Mouse (Mus musculus): ENCODE data around the gene Olfm1. TPM values are rescaled to one million over a fixed set of nuclear protein-coding genes. Genes with fewer than 3 reads are reported as not detected.

The Olfm1 gene
- polyA plus RNA-seq, 1 experiment = 12.7 TPM

GRCm38 (mm10) chr2:28188398-28188944 is 4.3 kb upstream of the Olfm1 start:
- Histone ChIP-seq H3K4me3 (ENCODE audit: insufficient read depth, low read depth, low read length) (no peak overlapping the region), H3K4me1 (ENCODE audit: control insufficient read depth, insufficient read depth, insufficient read length, low read length) (no peaks in the 10 kb centered on the region), H3K27ac (replicated peaks; ENCODE audit: low read depth, low read length) (no peak overlapping the region)

- Histone ChIP-seq H3K27ac (replicated peaks; ENCODE audit: low read depth, low read length) (no peak overlapping the region), H3K4me1 (ENCODE audit: control insufficient read depth, insufficient read depth, insufficient read length, low read length) (no peaks in the 10 kb centered on the region; the same call in 1 of the 2 replicates), H3K4me3 (ENCODE audit: insufficient read depth, low read depth, low read length) (peak overlapping the region; percentile 58)
Measured at GRCm38 (mm10) chr2:28193690-28194087, 897 bp downstream of the Olfm1 start.

- Histone ChIP-seq H3K27ac (replicated peaks; ENCODE audit: low read depth, low read length) (no peak overlapping the region), H3K4me1 (ENCODE audit: control insufficient read depth, insufficient read depth, insufficient read length, low read length) (no peaks in the 10 kb centered on the region; the same call in 1 of the 2 replicates), H3K4me3 (ENCODE audit: insufficient read depth, low read depth, low read length) (no peak overlapping the region)
Measured at GRCm38 (mm10) chr2:28194962-28195617, 2.3 kb downstream of the Olfm1 start.

GRCm38 (mm10) chr2:28195726-28196125 is 2.9 kb downstream of the Olfm1 start:
- H3K27ac ChIP-seq (replicated peaks; ENCODE audit: low read depth, low read length) = no peak overlapping the region
- H3K4me3 ChIP-seq (ENCODE audit: insufficient read depth, low read depth, low read length) = no peak overlapping the region
- no peaks in the 10 kb centered on the region; the same call in 1 of the 2 replicates for H3K4me1 ChIP-seq (ENCODE audit: control insufficient read depth, insufficient read depth, insufficient read length, low read length)

- Histone ChIP-seq H3K4me3 (ENCODE audit: insufficient read depth, low read depth, low read length) (no peak overlapping the region), H3K4me1 (ENCODE audit: control insufficient read depth, insufficient read depth, insufficient read length, low read length) (no peaks in the 10 kb centered on the region), H3K27ac (replicated peaks; ENCODE audit: low read depth, low read length) (no peak overlapping the region)
Measured at GRCm38 (mm10) chr2:28201441-28201841, 8.6 kb downstream of the Olfm1 start.

GRCm38 (mm10) chr2:28204167-28204566 is 11.4 kb downstream of the Olfm1 start:
- no peak overlapping the region for H3K4me3 ChIP-seq (ENCODE audit: insufficient read depth, low read depth, low read length)
- no peaks in the 10 kb centered on the region for H3K4me1 ChIP-seq (ENCODE audit: control insufficient read depth, insufficient read depth, insufficient read length, low read length)
- H3K27ac ChIP-seq (replicated peaks; ENCODE audit: low read depth, low read length) = no peak overlapping the region

- H3K4me1 ChIP-seq (ENCODE audit: control insufficient read depth, insufficient read depth, insufficient read length, low read length) = no peaks in the 10 kb centered on the region
- no peak overlapping the region for H3K27ac ChIP-seq (replicated peaks; ENCODE audit: low read depth, low read length)
- peak overlapping the region; percentile 69 for H3K4me3 ChIP-seq (ENCODE audit: insufficient read depth, low read depth, low read length)
Measured at GRCm38 (mm10) chr2:28204677-28205466, 12.1 kb downstream of the Olfm1 start.

- no peaks in the 10 kb centered on the region for H3K4me1 ChIP-seq (ENCODE audit: control insufficient read depth, insufficient read depth, insufficient read length, low read length)
- no peak overlapping the region for H3K27ac ChIP-seq (replicated peaks; ENCODE audit: low read depth, low read length)
- peak overlapping the region; percentile 69 for H3K4me3 ChIP-seq (ENCODE audit: insufficient read depth, low read depth, low read length)
Measured at GRCm38 (mm10) chr2:28205467-28205805, 12.6 kb downstream of the Olfm1 start.

GRCm38 (mm10) chr2:28205870-28206421 is 13.2 kb downstream of the Olfm1 start:
- H3K4me1 ChIP-seq (ENCODE audit: control insufficient read depth, insufficient read depth, insufficient read length, low read length) = no peaks in the 10 kb centered on the region
- no peak overlapping the region for H3K27ac ChIP-seq (replicated peaks; ENCODE audit: low read depth, low read length)

GRCm38 (mm10) chr2:28206472-28206871 is 13.7 kb downstream of the Olfm1 start:
- peak overlapping the region; percentile 69 for H3K4me3 ChIP-seq (ENCODE audit: insufficient read depth, low read depth, low read length)
- no peaks in the 10 kb centered on the region for H3K4me1 ChIP-seq (ENCODE audit: control insufficient read depth, insufficient read depth, insufficient read length, low read length)
- H3K27ac ChIP-seq (replicated peaks; ENCODE audit: low read depth, low read length) = no peak overlapping the region

More at GRCm38 (mm10) chr2:28205870-28206421, 13.2 kb downstream of the Olfm1 start:
- H3K4me3 ChIP-seq (ENCODE audit: insufficient read depth, low read depth, low read length) = peak overlapping the region; percentile 69

- Histone ChIP-seq H3K4me3 (ENCODE audit: insufficient read depth, low read depth, low read length) (no peak overlapping the region), H3K27ac (replicated peaks; ENCODE audit: low read depth, low read length) (no peak overlapping the region), H3K4me1 (ENCODE audit: control insufficient read depth, insufficient read depth, insufficient read length, low read length) (no peaks in the 10 kb centered on the region)
Measured at GRCm38 (mm10) chr2:28207200-28207750, 14.5 kb downstream of the Olfm1 start.

GRCm38 (mm10) chr2:28208130-28208745 is 15.4 kb downstream of the Olfm1 start:
- H3K4me3 ChIP-seq (ENCODE audit: insufficient read depth, low read depth, low read length) = no peak overlapping the region
- no peaks in the 10 kb centered on the region for H3K4me1 ChIP-seq (ENCODE audit: control insufficient read depth, insufficient read depth, insufficient read length, low read length)

GRCm38 (mm10) chr2:28209211-28209610 is 16.4 kb downstream of the Olfm1 start:
- Histone ChIP-seq H3K4me3 (ENCODE audit: insufficient read depth, low read depth, low read length) (no peak overlapping the region), H3K4me1 (ENCODE audit: control insufficient read depth, insufficient read depth, insufficient read length, low read length) (no peaks in the 10 kb centered on the region), H3K27ac (replicated peaks; ENCODE audit: low read depth, low read length) (no peak overlapping the region)

More at GRCm38 (mm10) chr2:28208130-28208745, 15.4 kb downstream of the Olfm1 start:
- H3K27ac ChIP-seq (replicated peaks; ENCODE audit: low read depth, low read length) = no peak overlapping the region

- no peaks in the 10 kb centered on the region for H3K4me1 ChIP-seq (ENCODE audit: control insufficient read depth, insufficient read depth, insufficient read length, low read length)
- H3K4me3 ChIP-seq (ENCODE audit: insufficient read depth, low read depth, low read length) = no peak overlapping the region
- H3K27ac ChIP-seq (replicated peaks; ENCODE audit: low read depth, low read length) = no peak overlapping the region
Measured at GRCm38 (mm10) chr2:28209653-28210052, 16.9 kb downstream of the Olfm1 start.

GRCm38 (mm10) chr2:28210273-28210672 is 17.5 kb downstream of the Olfm1 start:
- Histone ChIP-seq H3K4me3 (ENCODE audit: insufficient read depth, low read depth, low read length) (no peak overlapping the region), H3K27ac (replicated peaks; ENCODE audit: low read depth, low read length) (no peak overlapping the region), H3K4me1 (ENCODE audit: control insufficient read depth, insufficient read depth, insufficient read length, low read length) (no peaks in the 10 kb centered on the region)
